Mouse (Mus musculus): ENCODE data around the gene Repin1. TPM values are rescaled to one million over a fixed set of nuclear protein-coding genes. Genes with fewer than 3 reads are reported as not detected.

The Repin1 gene
- total RNA-seq, 2 experiments from 2014 or later: 56.5 to 58.0 TPM

DNA sequence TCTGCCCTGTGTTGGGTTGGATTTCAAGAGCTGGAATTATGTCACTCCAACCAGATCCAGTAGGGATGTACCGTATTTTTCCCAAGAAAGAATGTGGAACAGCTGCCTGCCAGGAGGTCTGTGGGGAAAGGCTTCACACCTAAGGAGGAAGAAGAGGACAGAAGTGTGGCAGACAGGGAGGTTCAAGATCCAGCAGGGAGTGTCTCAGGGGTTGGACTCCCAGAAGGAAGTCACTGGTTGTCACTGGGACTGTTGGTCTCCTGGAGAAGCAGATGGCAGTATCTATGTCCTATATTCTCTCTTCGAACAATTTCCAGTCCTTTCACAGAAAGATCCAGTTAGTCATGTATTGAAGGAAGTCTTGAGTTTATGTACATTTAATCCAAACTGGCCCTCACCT lies 53.9 kb downstream of the Repin1 start:
- H3K4me3 ChIP-seq: no peak overlapping the region
- DNase-seq (ENCODE audit: extremely low spot score in 1 of 2, low spot score in 2 of 2): no peak
- TF ChIP-seq CTCF (IDR thresholded peaks at IDR 0.05): no peak
- intact Hi-C loops (cut with DNase I): loop anchor here (2.0 kb wide), 1 partner anchor 309 kb away; no protein-coding TSS in a partner anchor
- no peak overlapping the region for H3K27ac ChIP-seq

Other genes starting within 250 kb of the Repin1 start
- gene Krba1, start 198.3 kb upstream of the Repin1 start, total RNA-seq (2021): 10 to 100 TPM; 52.7 to 53.1 TPM
- gene Zfp467, start 148.1 kb upstream of the Repin1 start, total RNA-seq (2021): 10 to 100 TPM; 22.5 to 23.8 TPM
- gene Sspo, start 145.7 kb upstream of the Repin1 start, total RNA-seq (2021): 1 to 10 TPM in 1 of 2 experiments, under 1 TPM in 1; 0.56 to 1.5 TPM
- 100 to 1,000 TPM; 411 to 422 TPM for gene Atp6v0e2, start 56.3 kb upstream of the Repin1 start, total RNA-seq (2021)
- gene Lrrc61, start 39.1 kb upstream of the Repin1 start, total RNA-seq (2021): 10 to 100 TPM; 35.8 to 36.8 TPM
- gene Rarres2, start 21.1 kb upstream of the Repin1 start, total RNA-seq (2021): 10 to 100 TPM; 12.3 to 12.8 TPM
- not detected for gene Gm45021, start 4.3 kb upstream of the Repin1 start, total RNA-seq (2021)
- gene Gm44965, start 58 bp downstream of the Repin1 start, total RNA-seq (2021): not detected
- gene Zfp775, start 8.2 kb downstream of the Repin1 start, total RNA-seq (2021): 1 to 10 TPM; 6.3 to 8.3 TPM
- gene AI854703, start 32.9 kb downstream of the Repin1 start, total RNA-seq (2021): 10 to 100 TPM; 14.9 to 17.1 TPM
- gene Gimap8, start 53.4 kb downstream of the Repin1 start, total RNA-seq (2021): under 1 TPM; 0.77 to 0.81 TPM
- gene Gimap9, start 82.2 kb downstream of the Repin1 start, total RNA-seq (2021): under 1 TPM; 0.57 to 0.75 TPM
- gene Gimap4, start 90.7 kb downstream of the Repin1 start, total RNA-seq (2021): under 1 TPM in 1 of 2 experiments, not detected in 1; 0.33 TPM
- 1 to 10 TPM; 4.9 to 5.1 TPM for gene Gimap6, start 114.3 kb downstream of the Repin1 start, total RNA-seq (2021)
- 1 to 10 TPM in 1 of 2 experiments, not detected in 1; 1.9 TPM for gene Gm28053, start 124.7 kb downstream of the Repin1 start, total RNA-seq (2021)
- not detected for gene Gimap7, start 124.7 kb downstream of the Repin1 start, total RNA-seq (2021)
- gene Gimap1, start 145.2 kb downstream of the Repin1 start, total RNA-seq (2021): 1 to 10 TPM; 1.5 to 3.9 TPM
- 1 to 10 TPM in 1 of 2 experiments, under 1 TPM in 1; 0.81 to 2.1 TPM for gene Gimap5, start 152.3 kb downstream of the Repin1 start, total RNA-seq (2021)
- not detected for gene Gimap3, start 177.0 kb downstream of the Repin1 start, total RNA-seq (2021)
- 10 to 100 TPM; 27.9 to 34.0 TPM for gene Tmem176a, start 247.0 kb downstream of the Repin1 start, total RNA-seq (2021)
- gene Tmem176b, start 247.6 kb downstream of the Repin1 start, total RNA-seq (2021): 10 to 100 TPM; 50.5 to 51.6 TPM

All from left cerebral cortex, adult 2 months (tissue).